Mouse (Mus musculus): ENCODE measurements at regions not wholly inside any gene's neighbourhood (a gene's known extent, or its start where the extent isn't known, plus 50 kb on each side); places are given as distances from the start of the nearest gene placed in this dataset.

DNA sequence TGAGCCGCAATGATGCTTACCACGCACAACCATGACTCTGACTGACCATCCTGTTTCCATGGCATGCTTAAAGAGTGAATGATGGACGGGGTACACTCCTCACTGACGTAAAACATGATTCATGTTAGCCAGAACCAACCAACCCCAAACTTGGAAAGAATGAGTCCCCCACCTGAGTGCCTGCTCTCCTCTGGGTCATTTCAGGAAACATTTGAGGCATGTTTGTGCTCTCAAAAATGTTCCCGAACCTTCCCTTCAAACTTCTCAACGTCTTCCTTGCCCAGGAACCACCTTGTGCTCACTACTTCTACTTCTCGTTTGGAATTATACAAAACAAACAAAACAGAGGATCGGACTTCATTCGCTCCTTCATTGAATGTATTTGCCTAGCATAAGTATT, 95.7 kb downstream of the Tmco5 start:
- DNase-seq (ENCODE audit: low spot score), result no peak
- 72% methylated on average over 9 of the region's 9 CpGs for WGBS
- Histone ChIP-seq H3K9me3 (no peaks in the 10 kb centered on the region), H3K4me3 (peak overlapping the region; percentile 56; the same call in 1 of the 2 replicates), H3K27me3 (replicated peaks; ENCODE audit: low read depth, poor library complexity, severe bottlenecking) (peaks cover 4% of the 10 kb centered on the region), H3K36me3 (replicated peaks) (no peaks in the 10 kb centered on the region), H3K27ac (replicated peaks) (peak overlapping the region; percentile 98), H3K4me1 (peaks cover 81% of the 10 kb centered on the region)

DNA sequence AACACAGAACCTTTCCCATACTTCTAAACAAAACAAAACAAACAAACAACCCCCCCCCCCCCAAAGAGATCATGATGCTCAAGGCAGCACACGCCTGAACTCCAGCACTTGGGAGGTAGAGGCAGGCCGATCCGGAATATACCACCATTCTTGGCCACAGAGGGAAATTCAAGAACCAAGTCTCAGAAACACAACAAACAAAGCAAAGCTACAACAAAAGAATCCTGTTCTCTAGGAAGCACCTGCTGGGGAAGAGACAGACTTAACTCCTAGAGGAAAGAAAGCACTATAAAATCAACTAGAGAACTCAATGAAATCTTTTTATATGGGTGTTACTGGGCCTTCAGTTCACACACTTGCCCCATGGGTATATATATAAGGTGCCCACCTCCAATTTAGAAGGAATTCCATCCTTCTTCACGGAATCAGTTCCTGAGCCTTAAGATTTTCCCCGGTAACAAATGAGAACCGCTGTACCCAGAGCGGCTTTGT, 96.1 kb downstream of the Tmco5 start:
- no peak for DNase-seq (ENCODE audit: low spot score)
- peak overlapping the region; percentile 56 for H3K4me3 ChIP-seq
- 10% methylated on average over 7 of the region's 7 CpGs for WGBS
- H3K9me3 ChIP-seq, result no peaks in the 10 kb centered on the region
- H3K27ac ChIP-seq (replicated peaks), result peak overlapping the region; percentile 98
- H3K27me3 ChIP-seq (replicated peaks; ENCODE audit: low read depth, poor library complexity, severe bottlenecking), result no peaks in the 10 kb centered on the region
- H3K36me3 ChIP-seq (replicated peaks), result no peaks in the 10 kb centered on the region
- peaks cover 86% of the 10 kb centered on the region for H3K4me1 ChIP-seq

GRCm38 (mm10) chr2:116975091-116975600, 96.7 kb downstream of the Tmco5 start:
- H3K27me3 ChIP-seq (replicated peaks; ENCODE audit: low read depth, poor library complexity, severe bottlenecking), result no peaks in the 10 kb centered on the region
- H3K9me3 ChIP-seq, result no peaks in the 10 kb centered on the region
- H3K4me3 ChIP-seq, result peak overlapping the region; percentile 56
- under 1% methylated on average over 14 of the region's 14 CpGs for WGBS
- peak overlapping the region; percentile 98 for H3K27ac ChIP-seq (replicated peaks)
- H3K4me1 ChIP-seq, result peaks cover 91% of the 10 kb centered on the region
- no peak for DNase-seq (ENCODE audit: low spot score)
- no peaks in the 10 kb centered on the region for H3K36me3 ChIP-seq (replicated peaks)

- Histone ChIP-seq H3K27ac (replicated peaks) (peak overlapping the region; percentile 98), H3K27me3 (replicated peaks; ENCODE audit: low read depth, poor library complexity, severe bottlenecking) (no peaks in the 10 kb centered on the region), H3K36me3 (replicated peaks) (no peaks in the 10 kb centered on the region), H3K4me3 (peak overlapping the region; percentile 56), H3K4me1 (peaks cover 98% of the 10 kb centered on the region), H3K9me3 (no peaks in the 10 kb centered on the region)
- peak; percentile 93 for DNase-seq (ENCODE audit: low spot score)
- WGBS, result under 1% methylated on average over 54 of the region's 54 CpGs
These were observed 97.3 kb downstream of the Tmco5 start for GRCm38 (mm10) chr2:116975601-116976431.

DNA sequence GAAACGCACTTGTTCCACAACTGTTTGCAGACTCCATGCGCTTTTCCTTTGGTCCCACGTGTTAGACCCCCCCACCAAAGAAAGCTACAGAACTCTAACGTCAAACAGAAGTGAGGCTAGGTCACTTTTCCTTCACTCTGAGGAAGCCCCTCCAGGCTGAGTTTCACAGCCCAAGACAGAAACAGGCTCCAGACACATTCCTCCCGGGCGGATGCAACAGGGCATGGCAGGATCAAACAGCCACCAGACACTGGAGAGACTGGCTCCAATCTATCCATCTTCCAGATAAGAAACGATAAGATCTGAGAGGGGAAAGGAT, 97.9 kb downstream of the Tmco5 start:
- peak; percentile 79 for DNase-seq (ENCODE audit: low spot score)
- Histone ChIP-seq H3K4me3 (peak overlapping the region; percentile 56), H3K9me3 (no peaks in the 10 kb centered on the region), H3K27ac (replicated peaks) (peak overlapping the region; percentile 98), H3K36me3 (replicated peaks) (no peaks in the 10 kb centered on the region), H3K27me3 (replicated peaks; ENCODE audit: low read depth, poor library complexity, severe bottlenecking) (no peaks in the 10 kb centered on the region), H3K4me1 (peaks cover 97% of the 10 kb centered on the region)
- 0% methylated on average over 7 of the region's 7 CpGs for WGBS

DNA sequence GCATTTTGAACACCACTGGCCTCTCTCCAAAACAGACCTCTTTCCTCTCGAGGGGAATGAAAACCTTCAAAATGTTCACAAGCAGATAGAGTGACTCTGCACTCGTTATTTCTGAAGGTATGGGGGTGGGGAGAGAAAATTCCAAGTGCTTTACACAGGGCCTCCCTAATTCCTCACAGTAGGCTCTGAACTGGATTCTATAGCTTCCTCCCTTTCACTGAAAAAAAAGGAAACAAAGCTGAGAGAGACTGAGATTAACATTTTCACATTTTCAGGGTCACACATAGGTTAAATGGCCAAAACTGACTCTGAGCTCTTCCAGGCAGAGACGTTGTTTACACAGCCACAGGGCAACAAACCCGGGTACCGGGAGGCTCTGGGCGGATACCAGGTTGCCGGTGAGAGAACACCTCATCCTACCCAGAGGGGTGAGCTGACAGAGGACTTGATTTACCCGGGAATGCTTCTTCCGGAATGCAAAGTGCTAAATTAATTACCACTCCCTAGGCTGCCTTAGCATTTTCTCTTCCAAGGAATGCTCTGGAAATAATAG, 98.5 kb downstream of the Tmco5 start:
- no peaks in the 10 kb centered on the region for H3K36me3 ChIP-seq (replicated peaks)
- H3K9me3 ChIP-seq, result no peaks in the 10 kb centered on the region
- no peaks in the 10 kb centered on the region for H3K27me3 ChIP-seq (replicated peaks; ENCODE audit: low read depth, poor library complexity, severe bottlenecking)
- H3K27ac ChIP-seq (replicated peaks), result peak overlapping the region; percentile 98
- DNase-seq (ENCODE audit: low spot score), result peak; percentile 50
- 1% methylated on average over 9 of the region's 9 CpGs for WGBS
- H3K4me1 ChIP-seq, result peaks cover 90% of the 10 kb centered on the region
- peak overlapping the region; percentile 56 for H3K4me3 ChIP-seq

- Histone ChIP-seq H3K27me3 (replicated peaks; ENCODE audit: low read depth, poor library complexity, severe bottlenecking) (no peaks in the 10 kb centered on the region), H3K36me3 (replicated peaks) (no peaks in the 10 kb centered on the region), H3K4me1 (peaks cover 81% of the 10 kb centered on the region), H3K9me3 (0 out of 2 replicates have a peak, but pooled peaks cover 3% of the 10 kb centered on the region), H3K4me3 (no peak overlapping the region), H3K27ac (replicated peaks) (peak overlapping the region; percentile 75)
- WGBS, result 36% methylated on average over 10 of the region's 10 CpGs
- no peak for DNase-seq (ENCODE audit: low spot score)
These were observed 99.5 kb downstream of the Tmco5 start for GRCm38 (mm10) chr2:116977771-116978600.

DNA sequence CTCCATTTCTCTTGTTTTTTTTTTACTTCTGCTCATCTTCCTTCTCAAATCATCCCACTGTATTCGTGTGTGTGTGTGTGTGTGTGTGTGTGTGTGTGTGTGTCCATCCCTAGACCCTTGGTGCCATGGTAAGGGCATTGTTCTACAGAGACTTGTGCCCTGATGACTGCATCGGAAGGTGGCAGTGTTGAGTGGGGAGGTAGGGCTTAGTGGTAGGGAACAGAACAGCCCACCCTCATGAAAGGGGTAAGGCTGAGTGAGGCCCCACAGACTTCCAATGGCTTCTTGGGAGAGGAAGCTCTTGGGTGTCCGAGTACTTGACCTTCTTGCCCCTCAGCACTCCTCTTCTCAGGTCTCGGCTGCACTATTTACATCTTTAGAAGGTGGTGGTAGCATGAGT, 100.3 kb downstream of the Tmco5 start:
- Histone ChIP-seq H3K4me3 (no peak overlapping the region), H3K36me3 (replicated peaks) (no peaks in the 10 kb centered on the region), H3K4me1 (peaks cover 72% of the 10 kb centered on the region), H3K27me3 (replicated peaks; ENCODE audit: low read depth, poor library complexity, severe bottlenecking) (no peaks in the 10 kb centered on the region), H3K27ac (replicated peaks) (peak overlapping the region; percentile 75), H3K9me3 (0 out of 2 replicates have a peak, but pooled peaks cover 3% of the 10 kb centered on the region)
- DNase-seq (ENCODE audit: low spot score), result peak; percentile 21
- WGBS, result 47% methylated on average over 4 of the region's 4 CpGs

DNA sequence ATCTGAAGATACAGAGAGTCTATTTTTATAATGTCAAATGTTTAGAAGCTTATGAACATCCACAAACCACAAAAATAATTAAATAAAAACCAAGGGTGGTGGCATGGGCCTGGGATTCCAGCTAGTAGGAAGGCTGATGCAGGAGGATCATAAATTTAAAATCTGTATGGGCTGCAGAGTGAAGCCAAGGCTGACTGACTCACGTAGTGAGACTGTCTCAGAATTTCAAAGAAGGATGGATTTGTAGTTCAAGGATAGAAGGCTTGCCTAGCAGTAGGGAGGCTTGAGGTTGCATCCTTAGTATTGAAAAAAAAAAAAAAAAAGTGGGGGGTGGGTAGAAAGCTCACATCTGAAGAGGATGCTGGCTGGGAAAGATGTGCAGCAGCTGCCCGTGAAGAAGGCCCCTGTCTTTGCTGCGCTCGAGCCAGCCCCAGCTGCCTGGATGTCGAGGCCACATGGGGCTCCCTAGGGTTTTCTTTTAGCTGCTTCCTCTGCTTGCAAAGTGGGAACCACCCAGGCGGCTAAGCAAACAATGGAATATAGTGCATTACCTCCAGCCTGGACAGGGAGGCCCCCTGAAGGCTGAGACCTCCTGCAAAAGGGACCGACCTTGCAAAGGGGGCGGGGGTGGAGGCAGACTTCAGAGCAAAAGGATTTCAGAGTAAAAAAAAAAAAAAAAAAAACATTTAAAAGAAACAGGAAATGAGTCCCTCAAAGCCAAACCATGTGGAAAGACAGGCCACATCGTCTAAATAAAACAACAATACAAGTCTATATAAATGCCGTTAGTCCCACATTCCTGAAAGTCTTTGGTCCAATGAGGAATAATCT, 101.3 kb downstream of the Tmco5 start:
- no peaks in the 10 kb centered on the region for H3K36me3 ChIP-seq (replicated peaks)
- peaks cover 63% of the 10 kb centered on the region for H3K4me1 ChIP-seq
- H3K27ac ChIP-seq (replicated peaks), result peak overlapping the region; percentile 82
- DNase-seq (ENCODE audit: low spot score), result peak; percentile 76
- WGBS, result 4% methylated on average over 10 of the region's 10 CpGs
- 0 out of 2 replicates have a peak, but pooled peaks cover 3% of the 10 kb centered on the region for H3K9me3 ChIP-seq
- H3K4me3 ChIP-seq, result peak overlapping the region; percentile 34
- H3K27me3 ChIP-seq (replicated peaks; ENCODE audit: low read depth, poor library complexity, severe bottlenecking), result no peaks in the 10 kb centered on the region

- H3K4me1 ChIP-seq, result peaks cover 54% of the 10 kb centered on the region
- no peak overlapping the region for H3K4me3 ChIP-seq
- no peaks in the 10 kb centered on the region for H3K27me3 ChIP-seq (replicated peaks; ENCODE audit: low read depth, poor library complexity, severe bottlenecking)
- 0 out of 2 replicates have a peak, but pooled peaks cover 3% of the 10 kb centered on the region for H3K9me3 ChIP-seq
- no peak for DNase-seq (ENCODE audit: low spot score)
- H3K27ac ChIP-seq (replicated peaks), result peak overlapping the region; percentile 82
- WGBS, result 30% methylated on average over 5 of the region's 5 CpGs
- H3K36me3 ChIP-seq (replicated peaks), result no peaks in the 10 kb centered on the region
These were observed 102.2 kb downstream of the Tmco5 start for GRCm38 (mm10) chr2:116980692-116981091.

DNA sequence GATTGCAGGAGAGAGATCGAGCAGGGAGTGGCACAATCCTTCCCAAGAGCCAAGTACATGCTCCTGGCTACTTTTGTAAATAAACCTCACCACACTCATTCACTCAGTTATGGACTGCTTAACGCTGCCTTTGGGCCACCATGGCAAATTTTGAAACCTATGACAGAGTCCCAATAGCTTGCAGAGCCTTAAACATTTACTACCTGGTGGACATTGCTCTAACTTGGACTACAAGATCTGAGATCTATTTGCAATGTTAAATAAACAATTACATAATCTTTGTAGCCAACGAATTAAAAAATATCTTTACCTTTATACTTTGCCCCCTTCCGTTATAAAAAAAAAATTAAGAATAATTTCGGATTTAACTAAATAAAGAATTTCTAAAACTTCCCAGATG, 104.9 kb downstream of the Tmco5 start:
- Histone ChIP-seq H3K27ac (replicated peaks) (no peak overlapping the region), H3K9me3 (0 out of 2 replicates have a peak, but pooled peaks cover 3% of the 10 kb centered on the region), H3K4me1 (peaks cover 28% of the 10 kb centered on the region), H3K27me3 (replicated peaks; ENCODE audit: low read depth, poor library complexity, severe bottlenecking) (no peaks in the 10 kb centered on the region), H3K4me3 (no peak overlapping the region), H3K36me3 (replicated peaks) (no peaks in the 10 kb centered on the region)
- 87% methylated on average over 5 of the region's 5 CpGs for WGBS
- no peak for DNase-seq (ENCODE audit: low spot score)
